Mouse (Mus musculus): ENCODE results near the gene Ppp1r21.

DNA sequence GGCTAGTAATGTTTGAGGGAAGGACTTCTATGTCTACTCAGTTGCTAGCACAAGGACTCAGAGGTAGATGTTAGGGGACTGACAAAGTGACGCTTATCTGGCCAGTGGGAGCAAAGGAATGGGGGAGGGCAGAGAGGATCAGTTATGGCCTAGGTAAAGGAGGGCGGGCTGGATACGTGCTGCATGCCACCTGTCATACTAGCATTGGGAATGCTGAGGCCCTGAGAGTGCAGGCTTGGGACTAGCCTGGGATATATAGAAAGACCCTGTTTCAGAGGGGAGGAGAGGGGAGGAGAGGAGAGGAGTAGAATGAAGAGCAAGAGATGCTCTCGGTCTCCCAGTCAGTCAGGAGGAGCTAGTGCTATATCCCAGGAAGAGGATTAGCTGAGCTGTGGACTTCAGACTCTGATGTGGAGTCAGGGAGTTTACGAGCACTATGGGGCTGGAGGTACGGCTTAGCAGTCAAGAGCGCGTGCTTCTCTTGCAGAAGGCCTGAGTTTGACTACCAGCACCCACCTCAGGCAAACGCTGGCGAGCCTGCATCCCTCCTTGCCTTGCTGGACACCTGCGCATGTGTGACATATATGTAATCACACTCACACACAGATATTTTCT, 23.7 kb downstream of the Ppp1r21 start:
- TF ChIP-seq POLR2A (IDR thresholded peaks at IDR 0.05; ENCODE audit: low read depth, low read length): no peak
- TF ChIP-seq CTCF (conservative IDR thresholded peaks at IDR 0.05; ENCODE audit: insufficient read depth, insufficient read length, low read depth, low read length): no peak
